Mouse (Mus musculus) thymus, postnatal 36 days (tissue): Measurements from ENCODE around the gene Mmp19.
"Not testable (repeated sequence)": the region's sequence is repeated elsewhere in the genome, so short reads cannot be mapped to it uniquely, and the experiment has no call there.

Source experiments
- DNase-seq, 2 experiments: peaks; one replicate each; pipeline ENCODE4 v3.0.0; 2022; ENCODE audit warnings: mixed read lengths in 2 of 2

Mmp19 gene

GRCm38 (mm10) chr10:128802956-128803355 lies 12.2 kb downstream of the Mmp19 start:
- DNase-seq: no peak

GRCm38 (mm10) chr10:128803361-128803760 lies 12.7 kb downstream of the Mmp19 start:
- no peak for DNase-seq

GRCm38 (mm10) chr10:128803771-128804270 lies 13.1 kb downstream of the Mmp19 start, which contains the start of gene Dnajc14:
Gene Dnajc14, plus strand, starts transcription at chr10:128804062.
- peak in 1 of 2 experiments; percentile 38 for DNase-seq

- peak; percentile 59 to 60 for DNase-seq
Observed at GRCm38 (mm10) chr10:128804271-128805091, 13.8 kb downstream of the Mmp19 start, which contains the start of gene Tmem198b. Gene Tmem198b, minus strand, starts transcription at chr10:128804370.

GRCm38 (mm10) chr10:128805092-128806000 lies 14.6 kb downstream of the Mmp19 start:
- DNase-seq: peak; percentile 95 to 97

GRCm38 (mm10) chr10:128806086-128806485 lies 15.4 kb downstream of the Mmp19 start:
- DNase-seq: peak in 1 of 2 experiments; percentile 24

GRCm38 (mm10) chr10:128807018-128807417 lies 16.3 kb downstream of the Mmp19 start:
- no peak for DNase-seq

GRCm38 (mm10) chr10:128817033-128817432 lies 26.3 kb downstream of the Mmp19 start, which contains the start of gene Sarnp:
Gene Sarnp, plus strand, starts transcription at chr10:128817333.
- no peak for DNase-seq

GRCm38 (mm10) chr10:128820217-128820616 lies 29.5 kb downstream of the Mmp19 start:
- DNase-seq: no peak

GRCm38 (mm10) chr10:128821358-128822056 lies 30.8 kb downstream of the Mmp19 start, which contains the start of gene Ormdl2:
Gene Ormdl2, minus strand, starts transcription at chr10:128821645.
- peak; percentile 93 to 95 for DNase-seq

- DNase-seq: no peak
Observed at GRCm38 (mm10) chr10:128822135-128822534, 31.4 kb downstream of the Mmp19 start.

GRCm38 (mm10) chr10:128823087-128823486 lies 32.4 kb downstream of the Mmp19 start:
- DNase-seq: not testable (repeated sequence)

- DNase-seq: peak in 1 of 2 experiments; percentile 44
Observed at GRCm38 (mm10) chr10:128823821-128824220, 33.1 kb downstream of the Mmp19 start.

- DNase-seq: no peak
Observed at GRCm38 (mm10) chr10:128837400-128837799, 46.7 kb downstream of the Mmp19 start.

- DNase-seq: no peak
Observed at GRCm38 (mm10) chr10:128839434-128839833, 48.7 kb downstream of the Mmp19 start.

GRCm38 (mm10) chr10:128840612-128841011 lies 49.9 kb downstream of the Mmp19 start:
- DNase-seq: no peak

- no peak for DNase-seq
Observed at GRCm38 (mm10) chr10:128843260-128843659, 52.5 kb downstream of the Mmp19 start.

GRCm38 (mm10) chr10:128845516-128845915 lies 54.8 kb downstream of the Mmp19 start:
- no peak for DNase-seq

GRCm38 (mm10) chr10:128846664-128847063 lies 56.0 kb downstream of the Mmp19 start:
- DNase-seq: no peak

- DNase-seq: no peak
Observed at GRCm38 (mm10) chr10:128848426-128848825, 57.7 kb downstream of the Mmp19 start.

GRCm38 (mm10) chr10:128850339-128850738 lies 59.6 kb downstream of the Mmp19 start:
- no peak for DNase-seq
